Mouse (Mus musculus): ENCODE data around the gene Chchd6.

The Chchd6 gene

DNA sequence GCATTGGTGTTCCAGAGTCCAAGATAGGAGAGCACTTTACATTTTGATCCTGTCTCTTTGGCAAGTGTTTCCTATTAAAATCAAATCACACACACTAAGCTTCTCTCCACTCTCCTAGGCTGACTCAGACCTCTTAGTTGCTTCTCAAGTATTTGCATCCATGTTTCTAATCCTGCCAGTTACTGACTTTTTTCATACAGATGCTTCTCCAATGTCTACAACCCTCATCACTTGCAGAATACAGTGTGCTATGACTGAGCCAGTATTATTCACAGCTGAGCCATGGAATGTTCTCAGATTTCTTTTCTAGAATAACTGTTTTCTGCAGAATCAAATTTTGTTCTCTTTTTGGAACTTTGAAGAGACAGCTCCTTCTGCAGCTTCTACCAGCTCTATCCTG, 85.3 kb downstream of the Chchd6 start:
- no peak for DNase-seq (ENCODE audit: low spot score)

GRCm38 (mm10) chr6:89508725-89509124, 86.7 kb downstream of the Chchd6 start:
- DNase-seq (ENCODE audit: low spot score) = no peak

DNA sequence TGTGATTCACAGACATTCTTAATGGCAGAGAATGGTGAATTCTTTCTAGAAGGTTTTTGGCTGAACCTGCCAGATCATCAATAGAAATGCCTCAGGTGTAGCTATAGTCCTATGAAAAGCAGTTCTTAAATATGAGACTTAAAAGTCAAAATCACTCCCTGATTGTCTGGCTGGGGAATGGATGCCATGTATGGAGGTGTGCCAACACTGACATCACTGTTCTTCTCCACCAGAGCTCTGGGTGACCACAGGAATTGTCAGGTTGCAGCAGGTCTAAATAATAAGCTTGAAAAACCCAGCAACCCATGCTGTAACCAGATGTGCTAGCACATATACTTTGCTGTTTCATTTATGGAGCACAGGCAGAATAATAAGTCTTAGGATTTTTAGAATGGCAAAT, 87.2 kb downstream of the Chchd6 start:
- DNase-seq (ENCODE audit: low spot score) = no peak

- no peak for DNase-seq (ENCODE audit: low spot score)
Observed at GRCm38 (mm10) chr6:89499961-89500360, 95.5 kb downstream of the Chchd6 start.

- DNase-seq (ENCODE audit: low spot score) = no peak
Observed at GRCm38 (mm10) chr6:89498764-89499516, 96.5 kb downstream of the Chchd6 start.

DNA sequence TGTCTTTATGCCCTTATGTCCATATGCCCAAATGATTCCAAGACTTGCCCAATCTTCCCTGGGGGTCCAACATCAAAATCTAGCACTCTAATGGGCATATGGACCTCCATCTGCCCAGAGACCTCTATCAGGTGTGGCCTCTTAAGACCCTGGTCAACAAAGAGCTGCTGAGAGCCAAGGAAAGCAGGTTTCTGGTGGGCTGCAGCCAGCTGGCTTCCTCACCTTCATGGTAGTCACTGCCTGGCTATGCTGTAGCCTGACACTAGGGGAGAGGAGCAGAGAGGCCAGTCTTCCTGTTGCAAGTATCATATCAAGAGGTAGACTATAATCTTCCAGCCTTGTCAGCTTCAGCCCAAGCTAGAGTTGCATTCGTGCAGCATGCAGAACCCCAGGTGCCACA, 98.5 kb downstream of the Chchd6 start:
- DNase-seq (ENCODE audit: low spot score) = no peak

DNA sequence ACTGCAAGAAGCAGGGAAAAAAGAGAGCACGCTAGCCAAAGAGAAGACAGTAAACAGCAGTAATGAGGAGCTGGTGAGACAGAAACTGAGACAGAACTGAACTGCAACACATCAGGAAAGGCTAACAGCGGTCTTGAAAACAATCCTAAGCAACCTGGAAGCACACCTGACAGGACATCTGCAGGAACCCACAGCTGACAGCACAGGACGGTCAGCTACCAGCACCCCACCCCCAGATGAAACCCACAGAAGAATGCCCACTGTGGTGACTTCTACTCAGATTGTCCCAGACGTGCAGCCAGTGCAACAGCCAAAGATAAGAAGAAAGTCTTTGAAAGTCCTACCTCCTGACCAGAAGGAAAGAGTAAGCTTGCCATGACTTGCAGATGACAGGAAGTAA, 103.1 kb downstream of the Chchd6 start:
- no peak for DNase-seq (ENCODE audit: low spot score)

DNA sequence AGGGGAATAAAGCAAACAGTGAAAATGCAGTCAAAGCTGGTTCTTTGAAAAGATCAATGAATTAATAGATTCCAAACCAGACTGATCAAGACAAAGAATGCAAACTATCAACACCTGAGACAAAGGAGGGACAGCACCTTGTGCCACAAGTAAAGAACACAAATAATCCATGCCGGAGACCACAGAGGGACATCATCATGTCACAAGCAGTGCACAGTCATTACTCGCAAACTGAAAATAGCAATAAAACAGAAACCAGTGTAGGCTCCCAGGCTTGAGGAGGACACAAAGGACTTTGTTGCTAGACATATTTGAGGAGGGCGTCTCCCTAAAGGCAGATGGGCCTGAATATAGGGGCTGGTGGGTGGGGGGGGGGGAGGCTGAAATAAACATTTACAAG, 105.1 kb downstream of the Chchd6 start:
- no peak for DNase-seq (ENCODE audit: low spot score)

DNA sequence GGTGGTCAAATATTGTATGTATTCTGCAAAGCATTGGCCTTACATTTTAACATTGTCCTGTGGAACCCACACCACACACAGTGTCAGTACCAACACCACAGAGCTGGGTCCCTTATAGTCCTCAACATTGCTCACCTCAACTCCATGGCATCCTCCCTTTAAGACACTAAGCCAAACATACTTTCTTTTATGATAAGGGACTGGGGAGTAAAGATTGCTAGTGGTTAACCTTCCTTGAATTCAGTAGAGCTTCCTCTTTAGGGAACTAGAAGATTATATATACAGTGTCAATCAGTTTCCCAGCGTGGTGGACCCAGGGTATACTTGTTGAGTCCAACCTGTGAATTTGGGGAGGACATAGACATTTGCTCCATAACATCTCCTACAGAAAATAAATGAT, 105.9 kb downstream of the Chchd6 start:
- DNase-seq (ENCODE audit: low spot score) = no peak

DNA sequence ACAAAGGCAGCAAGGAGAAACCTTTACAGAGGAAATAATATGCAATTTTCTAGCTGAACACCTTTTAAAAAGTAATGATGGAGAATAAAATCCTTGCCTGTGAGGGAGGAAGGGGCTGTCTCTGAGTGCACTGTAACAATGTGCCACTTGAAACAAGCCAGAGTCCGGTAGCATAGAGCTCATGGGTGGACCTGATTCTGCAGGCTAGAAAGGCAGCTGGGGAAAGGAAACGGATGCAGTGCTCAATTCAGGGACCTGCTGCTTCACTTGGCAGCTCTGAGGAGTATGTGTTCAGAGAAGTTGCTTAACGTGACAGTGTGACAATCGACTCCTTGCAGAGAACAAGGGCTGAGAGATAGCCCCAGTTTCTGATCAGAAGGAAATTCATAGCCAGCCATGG, 109.4 kb downstream of the Chchd6 start:
- DNase-seq (ENCODE audit: low spot score) = no peak

- DNase-seq (ENCODE audit: low spot score) = no peak
Observed at GRCm38 (mm10) chr6:89481192-89481591, 114.3 kb downstream of the Chchd6 start.

DNA sequence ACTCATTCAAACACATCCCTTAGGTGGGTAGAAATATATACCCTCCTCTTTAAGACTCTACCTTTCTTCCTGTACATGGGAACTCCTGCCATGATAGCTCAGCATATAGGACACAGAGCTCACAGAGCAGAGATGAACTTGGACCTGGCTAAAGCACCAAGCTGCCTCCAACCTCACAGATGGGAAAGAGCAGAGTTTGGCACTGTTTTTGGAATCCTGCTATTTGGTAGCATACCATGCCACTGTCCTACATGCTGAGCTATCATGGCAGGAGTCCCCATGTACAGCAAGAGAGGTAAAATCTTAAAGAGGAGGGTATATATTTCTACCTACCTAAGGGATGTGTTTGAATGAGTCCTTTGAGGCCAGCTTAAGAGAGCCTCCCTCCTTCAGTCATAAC, 127.5 kb downstream of the Chchd6 start:
- no peak for DNase-seq (ENCODE audit: low spot score)

DNA sequence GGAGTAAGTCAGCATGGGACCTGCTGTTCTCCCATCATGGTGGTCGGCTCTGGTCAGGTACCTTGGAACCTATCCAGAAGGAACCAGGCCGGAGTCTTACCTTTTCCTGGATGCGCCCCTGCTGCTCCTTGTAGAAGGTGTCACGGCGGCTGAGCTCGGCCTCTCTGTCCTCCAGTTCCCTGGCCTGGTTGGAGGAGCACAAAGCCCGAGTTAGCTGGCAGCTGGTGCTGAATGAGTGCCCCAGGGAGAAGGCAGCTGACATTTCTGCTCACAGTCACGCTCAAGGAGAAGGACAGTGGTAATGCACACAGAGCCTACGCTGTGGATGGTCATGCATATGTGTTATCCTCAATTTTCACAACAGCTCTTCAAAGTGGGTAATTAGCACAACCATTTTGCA, 128.2 kb downstream of the Chchd6 start:
- no peak for DNase-seq (ENCODE audit: low spot score)

- no peak for DNase-seq (ENCODE audit: low spot score)
Observed at GRCm38 (mm10) chr6:89466875-89467274, 128.6 kb downstream of the Chchd6 start.

- DNase-seq (ENCODE audit: low spot score) = no peak
Observed at GRCm38 (mm10) chr6:89466053-89466708, 129.3 kb downstream of the Chchd6 start.

DNA sequence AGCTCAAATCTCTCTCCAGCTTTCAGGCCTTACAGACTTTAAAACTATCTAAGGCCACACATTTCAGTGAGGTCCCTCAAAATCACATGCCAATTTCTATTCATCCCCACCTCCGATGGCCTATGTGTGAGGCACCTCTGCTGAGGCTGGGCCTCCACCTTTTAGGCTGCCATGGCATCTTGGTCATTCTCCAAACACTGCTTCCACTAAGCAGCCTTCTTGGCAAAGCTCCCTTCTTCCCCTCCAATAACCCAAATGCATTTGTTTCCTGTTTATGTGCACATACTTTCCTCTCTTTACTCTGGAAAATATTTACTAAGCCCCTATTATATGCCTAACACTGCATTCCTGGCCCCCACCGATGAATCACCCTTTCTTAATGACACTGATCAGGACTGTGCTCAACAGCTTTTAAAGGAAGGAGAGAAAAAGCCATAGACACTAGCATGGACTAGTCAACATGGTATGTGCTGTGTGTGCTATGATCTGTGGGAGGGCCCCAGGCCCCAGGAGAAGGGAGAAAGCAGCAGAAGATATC, 133.2 kb downstream of the Chchd6 start:
- no peak for DNase-seq (ENCODE audit: low spot score)

GRCm38 (mm10) chr6:89461250-89462222, 133.9 kb downstream of the Chchd6 start:
- DNase-seq (ENCODE audit: low spot score) = no peak

DNA sequence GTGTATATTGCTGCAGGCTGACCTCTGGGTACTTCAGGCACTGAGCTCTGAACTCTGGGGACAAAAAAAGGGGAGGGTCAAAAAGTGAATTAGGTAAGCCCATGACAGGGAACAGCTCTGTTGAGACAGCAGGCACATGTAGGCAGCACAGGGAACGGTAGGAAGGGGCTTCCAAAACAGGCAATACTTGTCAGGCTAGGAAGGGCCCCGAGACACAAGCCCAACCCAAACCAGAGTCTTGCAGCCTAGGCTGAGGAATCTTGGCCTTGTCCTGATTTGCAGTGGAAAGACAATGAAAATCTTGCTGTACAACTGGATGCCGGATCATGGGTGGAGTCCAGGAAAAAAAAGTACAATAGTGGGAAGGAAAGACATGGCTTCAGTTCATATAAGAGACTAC, 135.8 kb downstream of the Chchd6 start:
- DNase-seq (ENCODE audit: low spot score) = no peak

DNA sequence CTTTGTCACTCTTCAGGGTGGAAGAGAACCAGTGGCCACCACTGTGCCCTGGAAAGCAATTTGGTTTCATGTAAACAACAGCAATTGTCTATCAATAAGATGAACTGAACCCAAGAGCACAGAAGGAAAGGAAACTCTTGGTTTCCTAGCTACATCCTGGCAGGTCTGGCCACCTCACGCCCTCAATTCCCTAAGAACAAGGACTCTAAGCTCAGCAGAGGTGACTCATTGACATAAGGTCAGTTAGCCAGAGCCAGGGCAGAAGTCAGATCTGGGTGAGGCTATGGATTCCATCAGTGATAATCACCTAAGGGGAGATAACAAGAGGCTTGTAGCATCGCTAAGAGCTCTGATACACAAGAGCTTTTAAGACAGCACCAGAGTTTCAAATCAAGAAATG, 137.9 kb downstream of the Chchd6 start:
- DNase-seq (ENCODE audit: low spot score) = no peak

- no peak for DNase-seq (ENCODE audit: low spot score)
Observed at GRCm38 (mm10) chr6:89456409-89456961, 139.0 kb downstream of the Chchd6 start.

DNA sequence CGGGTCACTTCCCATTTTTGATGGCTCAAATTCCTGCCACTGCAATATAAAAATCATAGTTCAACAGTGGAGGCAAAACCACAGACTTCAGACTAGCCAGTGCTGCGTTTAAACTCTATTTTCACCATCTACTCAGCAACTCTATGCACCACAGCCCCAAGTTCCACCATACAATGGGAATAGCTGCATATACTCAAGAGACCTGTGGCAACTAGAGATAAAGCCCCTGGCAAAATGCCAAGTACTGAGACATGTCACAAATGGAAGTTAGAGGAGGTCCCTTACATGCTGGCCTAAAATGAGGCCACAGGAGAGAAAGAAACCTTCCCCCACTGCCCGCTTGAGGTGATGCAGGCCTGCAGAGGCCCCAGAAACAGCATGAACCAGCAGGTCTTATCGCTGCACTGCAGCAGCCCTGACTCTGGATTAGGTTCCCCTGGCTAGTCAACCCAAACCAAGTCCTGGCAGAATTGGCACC, 139.9 kb downstream of the Chchd6 start:
- DNase-seq (ENCODE audit: low spot score) = peak; percentile 44

DNA sequence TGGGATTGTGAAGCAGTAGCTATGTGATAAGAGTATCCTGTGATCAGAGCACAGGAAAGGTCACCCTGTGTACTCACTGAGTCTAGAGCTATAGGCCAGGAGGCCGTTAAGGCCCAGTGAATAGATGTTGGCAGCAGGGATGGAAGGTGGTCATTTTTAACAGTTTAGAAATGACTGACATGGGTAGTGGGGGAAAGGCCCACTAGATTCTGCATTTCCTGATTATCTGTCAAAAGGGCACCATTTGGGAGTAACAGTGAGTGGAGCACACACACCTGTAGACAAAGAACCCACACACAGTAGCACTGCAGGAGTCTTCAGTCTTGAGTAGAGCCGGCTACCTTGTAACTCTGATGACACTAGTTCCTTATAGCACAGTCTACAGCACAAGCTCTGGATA, 141.0 kb downstream of the Chchd6 start:
- DNase-seq (ENCODE audit: low spot score) = no peak

Measured in spleen, adult 12 weeks (tissue).